Mouse (Mus musculus) bone marrow, adult 2 months (tissue): ENCODE measurements around the gene Methig1.
"Not testable (repeated sequence)": the region's sequence is repeated elsewhere in the genome, so short reads cannot be mapped to it uniquely, and the experiment has no call there.

Source experiments
- CTCF ChIP-seq: fragments of 200-500 bp; IDR thresholded peaks from 2 replicates; pipeline ENCODE4 v1.5.1; 2011; ENCODE audit warnings: low read length, control low read depth; ENCODE audit not compliant: control insufficient read depth, insufficient read depth
- POLR2A ChIP-seq: fragments of 200-500 bp; IDR thresholded peaks from 2 replicates; pipeline ENCODE4 v1.6.1; 2011; ENCODE audit warnings: low read depth, mild to moderate bottlenecking, control low read depth, low read length, borderline replicate concordance; ENCODE audit not compliant: control insufficient read depth

- TF ChIP-seq CTCF, POLR2A: not testable (repeated sequence)
Measured at GRCm38 (mm10) chr15:100329336-100329735, 23.6 kb upstream of the Methig1 start.
